Mouse (Mus musculus) right cerebral cortex, adult 2 months (tissue): ENCODE measurements around the gene Gm45716.
A peak's percentile ranks its signal among the peaks of the same experiment; 100 is the strongest.
"Not testable (repeated sequence)": the region's sequence is repeated elsewhere in the genome, so short reads cannot be mapped to it uniquely, and the experiment has no call there.

Experiments
- DNase-seq, 2 experiments: peaks; one replicate each; pipeline ENCODE4 v3.0.0; 2021 to 2022; ENCODE audit warnings: low spot score in 2 of 2

Gene Gm45716

DNA sequence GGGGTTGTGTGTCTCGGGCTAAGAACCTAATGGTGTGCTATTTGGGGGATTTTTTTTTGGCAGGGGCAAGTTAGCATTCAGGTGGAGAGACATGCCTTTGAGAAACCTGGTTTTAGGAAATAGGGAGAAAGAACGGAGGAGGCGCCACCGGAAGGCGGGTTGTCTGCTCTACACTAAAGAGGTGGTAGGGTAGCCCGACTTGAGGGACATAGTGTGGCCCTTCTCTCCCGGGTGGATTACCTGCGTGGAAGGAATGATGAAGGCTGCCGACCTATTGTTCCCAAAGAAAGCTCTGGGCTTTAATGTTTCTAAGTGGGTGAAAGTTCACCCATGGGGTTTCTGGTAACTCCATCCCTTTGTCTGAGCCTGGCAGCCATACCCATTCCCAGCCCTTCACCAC, 62.7 kb downstream of the Gm45716 start:
- DNase-seq = peak; percentile 43 to 45

DNA sequence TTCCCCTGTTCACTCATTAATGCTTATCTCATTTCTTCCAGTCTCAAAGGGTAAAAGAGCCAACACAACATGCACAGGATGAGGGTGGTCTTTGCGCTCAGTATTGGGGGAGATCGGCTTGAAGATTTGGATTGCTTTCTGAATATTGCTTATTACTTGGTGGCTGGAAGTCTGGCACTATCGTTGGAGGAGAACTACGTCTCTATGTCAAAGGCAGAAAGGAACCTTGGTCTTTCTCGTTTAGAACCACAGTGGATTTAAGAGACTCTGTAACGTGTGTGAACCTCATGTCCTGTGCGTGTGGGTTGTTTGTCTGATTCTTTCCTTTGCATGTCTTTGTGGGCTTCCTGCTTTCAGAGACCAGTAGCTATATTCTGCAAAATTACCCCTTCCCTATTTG, 63.2 kb downstream of the Gm45716 start:
- DNase-seq = no peak

DNA sequence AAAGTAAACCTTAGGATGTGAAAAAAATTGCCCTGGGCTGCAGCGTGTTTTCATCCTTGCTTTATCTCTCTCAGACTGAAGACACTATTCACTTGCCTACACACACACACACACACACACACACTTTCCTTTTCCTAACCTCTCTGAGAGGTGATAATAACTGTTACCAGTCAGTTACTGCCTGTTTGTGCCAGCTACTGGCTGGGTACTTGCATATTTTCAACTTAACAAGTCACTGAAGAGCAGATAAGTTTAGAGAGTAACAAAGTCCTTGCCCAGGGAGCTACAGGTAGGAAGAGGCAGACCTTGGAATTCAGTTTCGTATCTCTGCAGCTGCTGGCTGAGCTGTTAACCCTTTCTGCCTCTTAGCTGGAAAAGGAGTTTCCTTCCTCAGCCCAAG, 64.4 kb downstream of the Gm45716 start:
- DNase-seq = no peak

DNA sequence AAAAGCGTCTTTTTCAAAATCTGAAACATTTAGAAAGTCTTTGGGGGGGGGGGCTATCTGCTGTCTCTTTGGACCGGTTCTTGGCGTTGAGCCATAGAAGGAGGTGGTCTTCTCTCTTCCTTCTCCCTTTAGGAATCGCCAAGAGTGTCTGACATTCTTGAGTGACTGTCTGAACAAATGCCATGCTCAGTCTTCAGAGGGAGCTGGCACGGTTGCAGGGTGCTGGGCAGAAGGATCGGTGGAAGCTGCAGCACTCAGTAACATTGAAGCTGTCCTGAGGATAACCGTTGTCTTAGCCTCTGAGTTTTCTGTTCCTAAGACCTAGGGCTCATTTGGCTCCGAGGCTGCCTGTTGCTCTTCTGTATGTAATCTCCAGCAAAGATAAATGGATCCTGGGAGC, 64.9 kb downstream of the Gm45716 start:
- DNase-seq = no peak

- DNase-seq = no peak
Measured at GRCm38 (mm10) chr11:90254536-90254935, 67.1 kb downstream of the Gm45716 start.

DNA sequence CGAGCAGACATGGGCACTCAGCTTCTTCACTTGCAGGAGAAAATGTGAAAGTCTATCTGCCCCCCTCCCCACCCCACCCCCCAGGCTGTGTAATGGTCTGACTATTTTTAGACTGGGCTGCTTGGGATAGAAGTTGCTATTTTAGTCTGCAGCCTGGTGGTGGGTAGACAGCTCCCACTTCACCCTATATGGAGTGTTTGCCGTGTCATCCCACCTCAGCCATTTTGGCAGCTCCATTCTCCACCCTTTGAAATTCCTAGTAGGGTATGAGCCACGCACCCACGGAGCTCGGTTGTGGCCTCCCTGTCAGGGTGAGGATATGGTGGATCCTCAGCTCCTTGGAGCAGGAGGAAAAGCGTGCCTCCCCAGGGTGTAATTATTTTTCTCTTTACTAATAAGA, 68.2 kb downstream of the Gm45716 start:
- peak; percentile 40 to 44 for DNase-seq

DNA sequence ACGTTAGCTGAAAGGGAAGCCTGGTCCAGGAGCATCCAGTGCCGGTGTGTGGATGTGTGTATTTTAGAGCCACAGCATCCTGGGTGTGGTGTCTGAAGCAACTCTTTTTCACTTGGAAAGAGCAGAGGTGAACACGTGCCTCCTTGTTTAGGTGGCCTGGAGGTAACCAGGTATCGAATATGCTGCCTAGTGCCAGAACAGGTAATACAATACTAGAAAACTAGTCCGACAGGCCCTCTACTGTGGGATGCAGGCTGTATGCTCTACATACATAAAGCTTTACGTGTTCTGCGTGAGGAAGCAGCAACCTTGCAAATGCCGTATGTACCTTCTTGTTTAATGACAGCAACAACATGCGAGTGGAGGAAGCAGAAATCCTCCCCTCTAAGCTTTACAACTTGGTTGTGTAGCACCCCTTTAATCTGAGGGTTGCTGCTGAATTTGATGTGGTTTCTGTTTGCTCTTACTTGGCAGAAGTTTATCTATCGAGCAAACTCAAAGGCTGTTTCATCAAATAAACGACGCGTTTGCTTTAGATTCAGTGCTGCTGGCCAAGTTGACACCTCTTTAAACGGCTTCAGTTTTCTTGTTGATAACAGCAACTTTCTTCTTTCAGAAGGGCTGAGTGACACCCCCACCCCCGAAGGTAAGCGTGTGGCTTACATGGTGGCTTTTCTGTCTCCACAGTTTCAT, 69.5 kb downstream of the Gm45716 start:
- DNase-seq = no peak

GRCm38 (mm10) chr11:90258321-90258927, 70.9 kb downstream of the Gm45716 start:
- DNase-seq = no peak

DNA sequence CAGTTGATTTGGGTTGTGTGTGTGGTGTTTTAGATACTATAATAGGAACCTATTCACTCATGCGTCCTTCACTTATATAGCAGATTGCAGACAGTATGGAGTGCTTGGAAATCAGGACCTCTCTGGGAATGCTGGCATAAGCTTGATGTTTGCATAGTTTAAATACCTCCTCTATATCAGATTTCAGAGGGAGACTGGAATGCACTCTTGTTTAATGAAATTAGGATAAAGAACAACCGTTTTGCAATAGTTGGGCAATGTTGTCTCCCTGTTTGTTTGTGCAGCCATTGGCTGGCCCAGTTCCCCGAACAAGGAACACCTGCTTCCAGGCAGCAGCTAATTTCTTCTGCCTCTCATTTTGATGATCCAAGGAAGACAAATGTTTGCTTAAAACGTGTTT, 71.6 kb downstream of the Gm45716 start:
- DNase-seq = no peak

DNA sequence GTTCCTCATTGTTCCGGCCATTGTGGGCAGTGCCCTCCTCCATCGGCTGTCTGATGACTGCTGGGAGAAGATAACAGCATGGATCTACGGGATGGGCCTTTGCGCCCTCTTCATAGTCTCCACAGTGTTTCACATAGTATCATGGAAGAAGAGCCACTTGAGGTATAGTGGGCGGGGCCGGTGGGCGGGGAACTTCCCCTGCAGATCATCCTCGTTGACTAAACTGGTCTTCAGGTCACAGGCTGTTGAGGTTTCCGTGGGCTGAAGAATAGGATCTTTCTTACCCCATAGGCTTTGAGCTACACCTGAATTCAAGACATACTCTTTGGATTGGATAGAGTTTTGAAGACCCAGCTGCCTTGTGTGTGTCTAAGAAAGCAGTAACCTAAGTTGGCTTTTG, 72.3 kb downstream of the Gm45716 start:
- no peak for DNase-seq

GRCm38 (mm10) chr11:90264180-90264579, 76.7 kb downstream of the Gm45716 start:
- no peak for DNase-seq

- DNase-seq = no peak
Measured at GRCm38 (mm10) chr11:90265581-90265980, 78.1 kb downstream of the Gm45716 start.

- no peak for DNase-seq
Measured at GRCm38 (mm10) chr11:90268934-90269333, 81.5 kb downstream of the Gm45716 start.

DNA sequence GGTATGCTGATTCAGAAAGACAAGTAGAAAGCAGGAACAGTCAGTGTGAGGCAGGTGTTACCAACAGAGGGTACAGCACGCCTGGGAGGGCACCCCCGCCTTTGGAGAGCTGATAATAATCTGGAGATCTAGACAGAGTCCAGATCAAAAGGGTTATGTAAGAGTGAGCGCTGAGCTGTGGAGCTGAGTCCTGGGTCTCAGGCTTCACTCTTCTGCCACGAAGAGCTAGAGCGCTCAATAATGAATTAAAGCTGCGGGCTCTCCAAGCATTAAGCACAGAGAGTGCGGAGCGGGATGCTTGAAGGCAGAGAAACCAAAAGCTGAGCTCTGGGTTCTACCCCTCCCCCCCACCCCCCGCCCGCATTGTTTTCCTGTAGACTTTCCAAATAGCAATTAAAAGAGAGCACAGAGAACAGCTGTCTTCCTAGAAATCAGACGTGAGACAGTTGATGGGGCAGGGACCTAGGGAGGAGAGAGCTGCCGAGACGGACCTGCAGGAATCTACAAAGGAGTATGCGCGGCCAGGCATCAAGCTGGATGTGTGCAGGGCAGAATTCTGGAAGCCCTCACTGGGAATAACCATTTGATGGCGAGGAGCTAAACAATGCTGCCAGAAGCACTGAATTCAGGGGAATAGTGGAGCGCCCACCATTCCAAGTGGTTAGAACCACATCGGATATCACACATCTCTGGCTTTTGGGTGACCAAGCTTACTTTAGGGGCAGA, 82.1 kb downstream of the Gm45716 start:
- DNase-seq = no peak

DNA sequence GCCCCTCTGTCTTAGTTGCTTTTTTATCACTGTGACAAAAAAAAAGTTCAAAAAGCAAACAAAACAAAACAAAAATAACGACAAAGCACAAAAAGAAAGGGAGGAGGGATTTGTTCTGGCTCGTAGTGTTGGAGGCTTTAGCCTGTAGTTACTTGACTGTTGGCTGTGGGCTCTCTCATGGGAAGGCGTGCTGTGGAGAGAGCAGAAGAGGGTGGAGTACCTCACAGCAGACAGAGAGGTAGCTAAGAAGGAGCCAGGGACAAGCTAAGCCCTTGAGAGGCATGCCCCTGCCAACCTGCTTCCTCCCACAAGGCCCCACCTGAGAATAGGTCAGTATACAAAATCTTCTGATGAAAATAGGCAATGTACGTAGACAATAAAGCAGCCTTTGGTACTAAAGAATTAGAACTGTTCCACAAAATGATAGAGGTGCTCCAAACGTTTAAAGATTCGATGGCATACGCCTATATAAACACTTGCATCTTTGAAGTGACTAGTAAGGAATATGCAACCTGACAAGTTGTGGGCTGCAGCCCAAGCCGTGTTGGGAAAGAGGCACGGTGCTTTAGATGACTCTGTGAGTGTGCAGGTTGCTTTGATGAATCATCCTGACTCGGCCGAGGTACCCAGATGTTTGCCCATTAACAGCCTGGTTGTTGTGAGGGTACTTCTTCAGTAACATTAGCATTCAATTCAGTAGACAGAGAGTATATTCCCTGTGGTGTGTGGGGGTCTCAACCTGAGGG, 82.8 kb downstream of the Gm45716 start:
- DNase-seq = no peak

DNA sequence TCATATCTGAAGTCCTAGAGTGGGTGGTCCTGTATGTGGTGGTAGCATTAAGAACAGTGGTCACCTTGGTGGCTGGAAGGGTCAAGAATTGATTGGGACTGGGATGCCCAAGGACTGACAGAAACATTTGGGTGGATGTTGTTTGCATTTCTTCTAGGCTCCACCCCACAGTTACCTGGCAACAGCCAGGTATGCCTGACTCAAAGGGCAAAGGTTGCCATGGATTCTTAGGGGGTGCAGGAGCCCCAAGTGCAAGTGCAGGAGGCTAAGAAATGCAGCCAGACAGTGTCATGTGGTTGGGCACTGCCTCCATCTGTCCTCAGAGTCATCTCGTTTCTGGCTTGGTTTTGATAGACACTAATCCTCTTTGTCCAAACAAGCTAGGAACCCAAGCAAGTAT, 86.7 kb downstream of the Gm45716 start:
- no peak for DNase-seq

DNA sequence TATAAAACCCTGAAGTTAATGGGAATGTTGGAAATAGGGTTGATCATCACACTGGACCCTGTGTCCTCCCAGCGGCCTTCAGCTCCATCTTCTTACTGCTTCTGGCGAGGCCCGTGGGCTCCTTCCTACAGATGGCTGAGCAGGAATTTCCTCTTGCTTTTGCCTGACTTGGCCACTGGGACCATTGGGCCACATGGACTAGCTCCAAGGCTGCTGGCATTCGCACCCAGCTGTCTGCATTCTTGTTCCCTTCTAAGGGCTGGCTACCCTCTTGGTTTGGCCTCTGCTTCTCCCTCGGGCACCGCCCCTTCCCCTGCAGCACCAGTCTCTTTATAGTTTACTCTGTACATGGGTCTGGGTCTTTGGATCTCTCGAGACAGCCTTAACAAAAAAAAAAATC, 88.2 kb downstream of the Gm45716 start:
- DNase-seq = no peak

- DNase-seq = no peak
Measured at GRCm38 (mm10) chr11:90276150-90276549, 88.7 kb downstream of the Gm45716 start.

DNA sequence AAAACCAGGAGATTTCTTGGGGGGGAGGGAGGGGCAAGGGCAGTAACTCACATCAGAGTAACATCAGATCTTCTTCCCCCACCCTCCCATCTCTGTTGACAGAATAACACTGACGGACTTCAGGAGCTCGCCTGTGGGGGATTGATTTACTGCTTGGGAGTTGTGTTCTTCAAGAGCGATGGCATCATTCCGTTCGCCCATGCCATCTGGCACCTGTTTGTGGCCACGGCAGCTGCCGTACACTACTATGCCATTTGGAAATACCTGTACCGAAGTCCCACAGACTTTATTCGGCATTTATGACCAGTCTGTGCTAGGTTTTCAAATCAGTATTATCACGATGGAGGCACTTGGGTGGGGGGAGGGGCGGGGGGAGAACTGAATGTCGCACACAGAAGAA, 89.1 kb downstream of the Gm45716 start:
- no peak for DNase-seq

DNA sequence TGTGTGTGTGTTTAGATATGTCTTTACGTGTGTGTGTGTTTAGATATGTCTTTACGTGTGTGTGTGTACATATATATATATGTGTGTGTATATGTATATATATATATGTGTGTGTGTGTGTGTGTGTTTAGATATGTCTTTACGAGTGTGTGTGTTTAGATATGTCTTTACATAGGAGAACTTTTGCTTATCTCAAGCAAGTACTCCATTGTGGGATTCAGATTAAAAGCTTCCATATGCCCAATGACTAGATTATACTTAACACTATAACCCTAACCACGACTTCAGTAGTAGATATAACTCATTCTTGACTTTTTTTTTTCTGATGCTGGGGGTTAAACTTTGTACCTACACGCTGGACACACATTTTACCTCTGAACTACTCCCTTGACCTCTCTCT, 92.6 kb downstream of the Gm45716 start:
- no peak for DNase-seq

DNA sequence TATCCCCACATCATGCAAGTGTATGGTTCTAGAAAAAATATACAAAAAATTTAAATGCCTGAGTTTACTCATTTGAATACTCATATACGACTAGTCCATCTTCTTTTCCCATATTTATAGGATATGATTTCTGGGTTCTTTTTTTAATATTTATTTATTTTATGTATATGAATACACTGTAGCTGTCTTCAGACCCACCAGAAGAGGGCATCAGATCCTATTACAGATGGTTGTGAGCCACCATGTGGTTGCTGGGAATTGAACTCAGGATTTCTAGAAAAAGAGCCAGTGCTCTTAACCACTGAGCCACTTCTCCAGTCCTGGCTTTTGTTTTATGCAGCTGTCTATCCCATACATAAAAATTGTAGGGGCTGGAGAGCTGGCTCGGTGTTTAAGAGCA, 94.5 kb downstream of the Gm45716 start:
- not testable (repeated sequence) for DNase-seq

DNA sequence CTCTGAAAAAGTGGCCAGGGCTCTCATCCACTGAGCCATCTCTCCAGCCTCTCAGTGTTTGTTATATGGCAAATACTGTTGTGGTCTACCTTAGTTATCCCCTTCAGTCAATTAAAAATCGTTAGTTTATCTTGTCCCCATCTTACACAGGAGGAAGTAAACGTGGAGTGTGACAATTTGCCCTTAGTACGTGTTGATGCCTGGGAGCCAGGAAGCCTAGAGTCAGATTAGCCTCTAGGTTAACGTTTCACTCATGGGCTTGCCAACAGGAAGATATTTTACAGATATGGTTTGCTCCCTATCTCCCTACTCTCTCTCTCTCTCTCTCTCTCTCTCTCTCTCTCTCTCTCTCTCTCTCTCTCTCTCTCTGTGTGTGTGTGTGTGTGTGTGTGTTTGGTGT, 95.7 kb downstream of the Gm45716 start:
- DNase-seq = no peak
